Mouse (Mus musculus) A20 (cell line): ENCODE data around the gene Ccdc126.

ENCODE experiments used
- DNase-seq: peaks from one replicate; pipeline ENCODE4 v3.0.0-alpha.2; 2011; ENCODE audit warnings: low read depth, low spot score

Ccdc126 gene

DNA sequence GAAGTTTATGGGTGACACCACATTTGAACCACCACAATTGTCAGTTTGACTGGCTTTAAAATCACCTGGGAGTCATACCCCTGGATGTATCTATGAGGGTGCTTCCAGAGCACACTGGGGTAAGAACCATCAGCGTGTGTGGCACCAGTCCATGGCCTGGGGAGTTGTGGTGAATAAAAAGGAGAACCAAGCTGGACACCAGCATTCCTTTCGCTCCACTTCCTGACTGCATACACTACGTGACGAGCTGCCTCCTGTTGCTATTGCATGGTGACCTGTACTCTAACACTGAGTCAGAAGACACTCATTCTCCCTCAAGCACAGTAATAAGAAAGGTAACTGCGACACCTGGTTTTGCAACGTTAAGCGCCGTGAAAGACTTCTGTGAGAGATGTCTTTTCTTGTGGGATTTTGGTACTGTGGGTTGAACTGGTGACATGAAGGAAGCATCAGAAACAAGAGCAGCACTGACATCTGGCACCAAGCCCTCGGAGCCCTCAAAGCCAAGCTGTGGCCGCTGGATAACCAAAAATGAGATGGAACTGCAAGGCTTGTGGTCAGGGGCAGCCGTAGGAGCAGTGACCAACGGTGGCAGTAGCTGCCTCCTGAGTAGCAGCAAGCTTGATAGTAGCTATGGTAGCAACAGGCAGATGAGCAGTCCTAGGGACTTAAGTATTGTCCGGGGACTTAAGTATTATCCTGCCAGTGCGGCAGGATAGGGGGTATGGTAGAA, 24.8 kb downstream of the Ccdc126 start:
- DNase-seq, result no peak

GRCm38 (mm10) chr6:49349826-49350225, 30.8 kb downstream of the Ccdc126 start:
- DNase-seq, result no peak

- no peak for DNase-seq
These were observed 35.5 kb downstream of the Ccdc126 start for GRCm38 (mm10) chr6:49354613-49355012.

GRCm38 (mm10) chr6:49355171-49355570, 36.1 kb downstream of the Ccdc126 start:
- DNase-seq, result peak; percentile 59

DNA sequence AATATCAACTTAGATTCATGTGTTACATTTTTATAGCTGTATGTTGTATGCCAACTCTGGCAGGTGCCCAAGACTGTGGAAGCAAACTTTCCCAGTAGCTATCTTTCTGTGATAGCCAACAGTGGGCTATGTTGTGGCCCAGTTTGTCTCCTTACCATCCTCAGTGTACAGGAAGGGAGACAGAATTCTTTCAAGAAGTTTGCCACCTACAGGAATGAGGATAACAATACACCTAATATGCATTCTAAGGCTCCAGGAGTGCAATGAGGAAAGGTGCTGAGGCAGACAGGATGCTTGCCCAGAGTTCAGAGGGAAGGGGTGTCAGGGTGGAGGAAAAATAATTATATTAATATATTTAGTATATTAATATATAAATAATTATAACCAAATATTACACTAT, 41.3 kb downstream of the Ccdc126 start:
- peak; percentile 19 for DNase-seq

DNA sequence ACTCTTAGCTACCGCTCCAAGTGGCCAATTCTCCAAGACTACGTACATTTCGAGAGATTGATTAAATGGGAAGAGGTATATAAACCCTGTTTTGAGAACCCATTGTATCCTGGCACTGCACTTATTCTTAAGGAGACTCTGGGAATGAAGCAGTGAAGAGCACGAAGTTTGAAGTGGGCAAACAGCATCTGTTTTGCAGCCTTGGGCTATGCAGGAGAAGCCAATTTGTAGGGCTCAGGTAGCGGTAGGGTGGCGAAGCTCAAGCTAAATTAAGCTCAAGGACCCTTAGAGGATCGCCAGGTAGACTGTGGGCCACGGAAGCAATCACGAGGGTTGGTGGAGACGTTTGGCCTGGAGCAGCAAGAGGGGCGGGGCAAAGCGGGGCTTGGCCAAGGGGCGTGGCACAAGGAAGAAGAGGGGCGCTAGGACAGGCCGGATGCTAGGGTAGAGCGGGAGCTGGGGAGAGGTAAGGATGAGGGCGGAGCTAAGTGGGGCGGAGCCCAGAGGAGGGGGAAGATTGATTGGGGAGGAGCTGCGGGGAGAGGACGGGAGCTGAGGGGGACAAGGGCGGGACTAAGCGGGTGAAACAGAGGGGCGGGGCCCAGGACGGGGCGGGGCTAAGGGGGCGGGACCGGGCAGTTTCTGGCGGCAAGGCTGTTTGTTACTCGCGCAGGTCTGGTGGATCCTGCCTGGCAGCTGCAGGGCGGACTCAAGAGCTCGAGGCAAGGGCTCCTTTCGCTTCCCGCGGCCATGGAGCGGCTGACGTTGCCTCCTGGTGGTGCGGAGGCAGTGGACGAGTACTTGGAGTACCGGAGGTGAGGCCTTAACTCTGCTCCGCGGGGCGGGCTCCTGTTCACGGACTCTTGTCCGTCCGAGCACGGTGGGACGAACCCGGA, 48.3 kb downstream of the Ccdc126 start, which contains the start of gene Fam221a:
Gene Fam221a, plus strand, starts transcription at position 581 of the 896 bp plus-strand sequence.
- peak; percentile 95 for DNase-seq

DNA sequence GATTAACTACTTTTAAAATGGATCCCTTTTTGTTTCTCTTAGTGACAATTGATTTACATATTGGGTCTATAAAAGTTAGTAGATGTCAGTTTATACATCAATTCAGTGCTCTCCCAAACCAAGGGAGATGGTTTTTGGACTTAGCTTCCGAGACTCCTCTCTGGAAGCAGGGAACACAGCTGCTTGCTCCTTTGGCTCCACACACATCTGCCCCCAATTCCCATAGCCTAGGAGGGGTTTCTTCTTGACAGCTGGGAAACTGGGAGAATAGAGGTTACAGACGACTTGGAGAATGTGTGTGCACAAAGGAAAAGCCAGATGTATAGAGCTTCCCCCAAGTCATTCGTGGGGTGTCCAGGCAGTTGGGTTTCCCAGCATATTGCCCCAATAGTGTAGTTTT, 49.1 kb downstream of the Ccdc126 start:
- DNase-seq, result no peak

- DNase-seq, result no peak
These were observed 53.6 kb downstream of the Ccdc126 start for GRCm38 (mm10) chr6:49372705-49373104.

GRCm38 (mm10) chr6:49373943-49374342, 54.9 kb downstream of the Ccdc126 start:
- DNase-seq, result no peak

GRCm38 (mm10) chr6:49378328-49378727, 59.3 kb downstream of the Ccdc126 start:
- DNase-seq, result no peak
